ENCODE assay signal across 12 mouse cellular contexts in genomic region chr3:90526580-90526979, GRCm38 (mm10). TPM values are rescaled to one million over a fixed set of nuclear protein-coding genes. Genes with fewer than 3 reads are reported as not detected.
DNase-seq lines count a peak whose midpoint lies in the region; ATAC-seq and TF ChIP-seq lines count a peak whose summit lies in the region.
"Had no signal": no experiment of that assay in that cellular context is flagged by ENCODE, and none has a peak within 500 bp of the region (broad histone marks: within the 10 kb centered on the region; RNA-seq: fewer than 3 reads in every experiment).

S100a14 (plus strand) TSS chr3:90526856.

- ATAC-seq in kidney, embryonic 15.5 days (replicated peaks; ENCODE audit: low FRiP score) = peak; percentile 69; the same call in 1 of the 2 replicates
- no peak for ATAC-seq in limb, embryonic 14.5 days (ENCODE audit: low FRiP score, low read depth)
- no peak for ATAC-seq in frontal cortex, adult (ENCODE audit: low TSS enrichment)

- H3K4me1 ChIP-seq in kidney, embryonic 15.5 days = peaks cover 11% of the 10 kb centered on the region; the same call in 1 of the 2 replicates
- H3K4me1 ChIP-seq in limb, embryonic 14.5 days (ENCODE audit: control insufficient read depth, insufficient read depth, low read length) = peaks cover 4% of the 10 kb centered on the region; the same call in 1 of the 2 replicates
- no peaks in the 10 kb centered on the region for H3K4me1 ChIP-seq in hindbrain, embryonic 10.5 days (replicated peaks)

- no peaks in the 10 kb centered on the region for H3K27me3 ChIP-seq in kidney, embryonic 15.5 days
- no peaks in the 10 kb centered on the region for H3K27me3 ChIP-seq in limb, embryonic 14.5 days (ENCODE audit: control insufficient read depth, insufficient read depth, low read length)
- no peaks in the 10 kb centered on the region for H3K27me3 ChIP-seq in myocyte (ENCODE audit: control insufficient read depth, insufficient read depth, insufficient read length)
- peaks cover 5% of the 10 kb centered on the region; the same call in 1 of the 2 replicates for H3K27me3 ChIP-seq in hindbrain, embryonic 10.5 days (ENCODE audit: insufficient read depth, poor library complexity, severe bottlenecking)

- no peaks in the 10 kb centered on the region for H3K79me2 ChIP-seq in myocyte (ENCODE audit: control insufficient read depth, insufficient read depth)

- no peak within 1 kb of the TSS for H3K4me2 ChIP-seq in kidney, embryonic 15.5 days
- no peak within 1 kb of the TSS for H3K4me2 ChIP-seq in limb, embryonic 14.5 days (replicated peaks; ENCODE audit: low read depth, low read length, severe bottlenecking)
- peak within 1 kb of the TSS; percentile 44 for H3K4me2 ChIP-seq in myocyte (ENCODE audit: low read depth)
- H3K4me2 ChIP-seq: hindbrain, embryonic 14.5 days had no signal

- no peak within 1 kb of the TSS for H3ac ChIP-seq in myocyte (ENCODE audit: control insufficient read depth, insufficient read length)

- H3K27ac ChIP-seq in kidney, embryonic 15.5 days = 0 out of 2 replicates have a peak within 1 kb of the TSS, but pooled peaks have one; percentile 2
- 0 out of 2 replicates have a peak within 1 kb of the TSS, but pooled peaks have one; percentile 6 for H3K27ac ChIP-seq in limb, embryonic 14.5 days (replicated peaks; ENCODE audit: low read depth, low read length)
- no peak within 1 kb of the TSS for H3K27ac ChIP-seq in hindbrain, embryonic 10.5 days
- H3K27ac ChIP-seq: hindbrain, embryonic 14.5 days had no signal

- H3K4me3 ChIP-seq in kidney, embryonic 15.5 days (replicated peaks) = no peak within 1 kb of the TSS
- no peak within 1 kb of the TSS for H3K4me3 ChIP-seq in limb, embryonic 14.5 days (replicated peaks; ENCODE audit: low read length)
- no peak within 1 kb of the TSS for H3K4me3 ChIP-seq in myocyte
- no peak within 1 kb of the TSS for H3K4me3 ChIP-seq in hindbrain, embryonic 10.5 days

- no peak within 1 kb of the TSS for H3K9ac ChIP-seq in kidney, embryonic 15.5 days
- H3K9ac ChIP-seq in limb, embryonic 14.5 days (ENCODE audit: low read depth, low read length, severe bottlenecking) = no peak within 1 kb of the TSS
- H3K9ac ChIP-seq: hindbrain, embryonic 14.5 days had no signal

- H3K36me3 ChIP-seq in kidney, embryonic 15.5 days = no peaks in the 10 kb centered on the region
- H3K36me3 ChIP-seq in limb, embryonic 14.5 days (ENCODE audit: control insufficient read depth, insufficient read depth, low read length) = no peaks in the 10 kb centered on the region
- no peaks in the 10 kb centered on the region for H3K36me3 ChIP-seq in myocyte (ENCODE audit: control insufficient read depth, insufficient read depth)
- no peaks in the 10 kb centered on the region for H3K36me3 ChIP-seq in hindbrain, embryonic 10.5 days

- 57% methylated on average over 5 of the region's 5 CpGs for WGBS in kidney, embryonic 15.5 days
- 43% methylated on average over 5 of the region's 5 CpGs for WGBS in limb, embryonic 14.5 days
- WGBS in hindbrain, embryonic 10.5 days = 83% methylated on average over 5 of the region's 5 CpGs

- TF ChIP-seq POLR2A in limb, embryonic 14.5 days (IDR thresholded peaks at IDR 0.05; ENCODE audit: borderline replicate concordance, extremely low read depth, insufficient read depth, insufficient read length) = no peak
- TF ChIP-seq POLR2A in myocyte (IDR thresholded peaks at IDR 0.05; ENCODE audit: insufficient read length, low read depth) = no peak

- no peaks in the 10 kb centered on the region for H3K9me3 ChIP-seq in kidney, embryonic 15.5 days (replicated peaks)
- 0 out of 2 replicates have a peak, but pooled peaks cover 5% of the 10 kb centered on the region for H3K9me3 ChIP-seq in limb, embryonic 14.5 days (ENCODE audit: control insufficient read depth, low read length)
- no peaks in the 10 kb centered on the region for H3K9me3 ChIP-seq in hindbrain, embryonic 10.5 days

- no peak for DNase-seq in kidney, postnatal 10 days
- DNase-seq in NIH3T3 (ENCODE audit: low read depth) = peak; percentile 48
- no peak for DNase-seq in limb, embryonic 14.5 days (ENCODE audit: low spot score)
- no peak for DNase-seq in embryo, embryonic 10 days (ENCODE audit: low spot score)
- no peak for DNase-seq in hindbrain, embryonic 10.5 days (ENCODE audit: low spot score)
- DNase-seq: cerebellum, adult 9-10 months; layer of hippocampus, adult 9-11 months had no signal

TF ChIP-seq in myocyte, 11 proteins besides CTCF, POLR2A, EP300 and RAD21:
- TF ChIP-seq E2F4 (IDR thresholded peaks at IDR 0.05; ENCODE audit: insufficient read depth) (no peak), TCF3 (IDR thresholded peaks at IDR 0.05; ENCODE audit: insufficient read length, low read depth) (no peak), TCF12 (IDR thresholded peaks at IDR 0.05; ENCODE audit: insufficient read depth, poor library complexity, severe bottlenecking) (no peak), SRF (IDR thresholded peaks at IDR 0.05; ENCODE audit: control insufficient read depth, insufficient read length, low read depth) (no peak), MAX (IDR thresholded peaks at IDR 0.05; ENCODE audit: low read depth) (no peak), POLR2AphosphoS2 (IDR thresholded peaks at IDR 0.05; ENCODE audit: insufficient read length, low read depth) (no peak), MYOD1 (IDR thresholded peaks at IDR 0.05; ENCODE audit: control insufficient read depth in 1 of 3, insufficient read length in 2 of 3, low read depth in 2 of 3) (no peak), USF1 (IDR thresholded peaks at IDR 0.05; ENCODE audit: low read depth) (no peak), MYOG (IDR thresholded peaks at IDR 0.05; ENCODE audit: control insufficient read depth in 1 of 3, insufficient read depth in 1 of 3, insufficient read length in 2 of 3, low read depth in 2 of 3) (no peak), REST (IDR thresholded peaks at IDR 0.05; ENCODE audit: insufficient read depth, insufficient read length) (no peak)
TF ChIP-seq in myocyte: peak in this region for 0.

RNA-seq across cellular contexts. Expression of gene S100a14, which starts in this region (rescaled TPM):
- polyA plus RNA-seq in kidney, embryonic 15.5 days (2015; fragmentation: Nextera tagmentation; extraction: Ambion mirVana) = 3.8 and 6.6 TPM in 2 replicates
- 21.3 and 51.3 TPM in 2 replicates for polyA plus RNA-seq in limb, embryonic 14.5 days (2012; rRNA removed)
- 23.7 and 33.4 TPM in 2 replicates for polyA plus RNA-seq in limb, embryonic 14.5 days (2014; fragmentation: Nextera tagmentation; extraction: Ambion mirVana)
- polyA plus RNA-seq in myocyte (2012; fragmentation: generic; extraction: Trizol) = 2.9 TPM
- not detected in 2 replicates for polyA plus RNA-seq in hindbrain, embryonic 10.5 days (2016; fragmentation: Nextera tagmentation; extraction: Ambion mirVana)
- polyA plus RNA-seq: frontal cortex, adult 2 months; hindbrain, embryonic 14.5 days had no signal
